Mouse (Mus musculus): ENCODE measurements at regions not wholly inside any gene's neighbourhood (a gene's known extent, or its start where the extent isn't known, plus 50 kb on each side); places are given as distances from the start of the nearest gene placed in this dataset.

- Histone ChIP-seq H3K4me2 (no peak overlapping the region), H3K9ac (no peak overlapping the region), H3K27me3 (no peaks in the 10 kb centered on the region), H3K27ac (replicated peaks) (no peak overlapping the region), H3K4me1 (replicated peaks) (no peaks in the 10 kb centered on the region), H3K36me3 (no peaks in the 10 kb centered on the region), H3K9me3 (no peaks in the 10 kb centered on the region), H3K4me3 (no peak overlapping the region)
- no peak for ATAC-seq (ENCODE audit: low read depth)
- WGBS: 86% methylated on average over 5 of the region's 5 CpGs
Observed at GRCm38 (mm10) chr6:101446720-101447119, 69.0 kb upstream of the Pdzrn3 start.

GRCm38 (mm10) chr6:101446316-101446715 lies 68.6 kb upstream of the Pdzrn3 start:
- Histone ChIP-seq H3K9me3 (no peaks in the 10 kb centered on the region), H3K36me3 (no peaks in the 10 kb centered on the region), H3K27me3 (no peaks in the 10 kb centered on the region), H3K4me3 (no peak overlapping the region), H3K27ac (replicated peaks) (no peak overlapping the region), H3K4me1 (replicated peaks) (no peaks in the 10 kb centered on the region), H3K9ac (no peak overlapping the region), H3K4me2 (no peak overlapping the region)
- ATAC-seq (ENCODE audit: low read depth): no peak
- WGBS: 64% methylated on average over 2 of the region's 2 CpGs

DNA sequence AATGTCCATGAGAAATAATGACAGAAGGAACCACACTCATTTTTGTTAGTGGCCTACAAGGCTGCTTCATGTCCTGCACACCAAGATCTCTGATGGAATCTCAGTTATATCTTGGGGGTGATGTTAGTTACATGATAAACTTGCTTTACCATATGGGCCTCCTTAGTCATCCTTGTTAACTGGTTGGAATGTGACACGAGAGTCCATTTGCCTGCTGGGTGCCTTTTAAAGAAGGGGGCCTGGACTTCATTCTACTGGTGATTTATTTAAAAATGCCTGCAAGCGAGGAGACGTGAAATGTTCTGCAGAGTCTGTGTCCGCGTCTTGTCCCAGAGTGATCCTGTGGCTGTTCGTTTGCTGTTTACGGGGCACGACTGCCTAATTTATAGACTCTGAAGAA lies 55.1 kb upstream of the Pdzrn3 start:
- no peak overlapping the region for H3K9ac ChIP-seq
- WGBS: 24% methylated on average over 8 of the region's 8 CpGs
- H3K4me1 ChIP-seq (replicated peaks): 0 out of 2 replicates have a peak, but pooled peaks cover 7% of the 10 kb centered on the region
- H3K9me3 ChIP-seq: no peaks in the 10 kb centered on the region
- no peak overlapping the region for H3K4me2 ChIP-seq
- no peaks in the 10 kb centered on the region for H3K36me3 ChIP-seq
- H3K27me3 ChIP-seq: no peaks in the 10 kb centered on the region
- no peak overlapping the region for H3K27ac ChIP-seq (replicated peaks)
- H3K4me3 ChIP-seq: no peak overlapping the region
- ATAC-seq (ENCODE audit: low read depth): no peak

- Histone ChIP-seq H3K9ac (no peak overlapping the region), H3K36me3 (no peaks in the 10 kb centered on the region), H3K9me3 (no peaks in the 10 kb centered on the region), H3K4me3 (no peak overlapping the region), H3K4me2 (no peak overlapping the region), H3K4me1 (replicated peaks) (peaks cover 13% of the 10 kb centered on the region), H3K27me3 (no peaks in the 10 kb centered on the region), H3K27ac (replicated peaks) (no peak overlapping the region)
- WGBS: 78% methylated on average over 2 of the region's 2 CpGs
- no peak for ATAC-seq (ENCODE audit: low read depth)
Observed at GRCm38 (mm10) chr6:101429634-101430033, 51.9 kb upstream of the Pdzrn3 start.
